Mouse (Mus musculus): Measurements from ENCODE around the gene Ethe1. TPM values are rescaled to one million over a fixed set of nuclear protein-coding genes. Genes with fewer than 3 reads are reported as not detected.

Gene Ethe1
- polyA plus RNA-seq, 1 experiment from 2014 or later = 35.6 TPM

DNA sequence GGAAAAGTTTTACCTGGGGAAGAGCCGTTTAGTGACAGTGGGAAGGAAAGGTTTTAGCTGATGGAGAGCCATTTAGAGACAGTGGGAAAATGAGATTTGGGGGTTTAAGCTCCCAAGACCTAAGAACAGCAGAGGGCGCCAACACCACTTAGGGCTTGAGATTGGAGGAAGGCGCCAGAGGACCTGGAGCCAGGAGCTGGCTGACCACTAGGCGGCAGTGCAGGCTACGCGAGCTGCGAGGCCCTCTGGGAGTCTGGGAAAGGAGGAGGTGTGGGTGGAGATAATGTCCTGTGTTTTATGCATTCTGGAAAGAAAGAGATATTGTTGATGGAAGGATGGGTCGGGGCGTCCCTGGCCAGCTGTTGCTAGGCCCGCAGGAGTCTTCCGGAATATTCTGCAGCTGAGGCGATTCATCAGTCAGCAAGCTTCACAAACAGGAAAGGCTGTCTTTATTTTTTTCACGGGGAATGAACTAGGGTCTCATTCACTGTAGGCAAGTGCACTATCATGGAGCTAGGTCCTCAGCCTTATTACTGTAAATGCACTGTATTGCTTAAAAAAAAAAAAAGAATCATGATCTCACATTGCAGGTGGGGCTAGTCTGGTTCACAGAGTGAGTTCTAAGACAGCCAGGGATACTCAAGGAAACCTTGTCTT, 13.7 kb downstream of the Ethe1 start:
- Histone ChIP-seq H3K27me3 (ENCODE audit: control insufficient read depth, insufficient read depth, low read length) (no peaks in the 10 kb centered on the region), H3K9ac (ENCODE audit: low read length) (no peak overlapping the region; the same call in 1 of the 2 replicates), H3K4me3 (replicated peaks; ENCODE audit: low read length) (peak overlapping the region; percentile 26; the same call in 1 of the 2 replicates), H3K4me1 (ENCODE audit: control insufficient read depth, insufficient read depth, low read length) (no peaks in the 10 kb centered on the region), H3K9me3 (replicated peaks; ENCODE audit: control insufficient read depth, low read length) (no peaks in the 10 kb centered on the region), H3K27ac (ENCODE audit: low read length) (no peak overlapping the region), H3K36me3 (ENCODE audit: control insufficient read depth, insufficient read depth, low read length) (no peaks in the 10 kb centered on the region), H3K4me2 (ENCODE audit: low read depth, low read length) (peak overlapping the region; percentile 51)
- 4% methylated on average over 13 of the region's 13 CpGs for WGBS
- peak; percentile 88 for ATAC-seq (ENCODE audit: insufficient read depth, low FRiP score)

GRCm38 (mm10) chr7:24605561-24605960, 18.2 kb downstream of the Ethe1 start:
- Histone ChIP-seq H3K4me2 (ENCODE audit: low read depth, low read length) (no peak overlapping the region), H3K27ac (ENCODE audit: low read length) (no peak overlapping the region), H3K27me3 (ENCODE audit: control insufficient read depth, insufficient read depth, low read length) (0 out of 2 replicates have a peak, but pooled peaks cover 6% of the 10 kb centered on the region), H3K4me3 (replicated peaks; ENCODE audit: low read length) (no peak overlapping the region), H3K36me3 (ENCODE audit: control insufficient read depth, insufficient read depth, low read length) (no peaks in the 10 kb centered on the region), H3K9me3 (replicated peaks; ENCODE audit: control insufficient read depth, low read length) (no peaks in the 10 kb centered on the region), H3K4me1 (ENCODE audit: control insufficient read depth, insufficient read depth, low read length) (peaks cover 6% of the 10 kb centered on the region; the same call in 1 of the 2 replicates), H3K9ac (ENCODE audit: low read length) (no peak overlapping the region)
- ATAC-seq (ENCODE audit: insufficient read depth, low FRiP score) = no peak
- WGBS = 74% methylated on average over 7 of the region's 7 CpGs

DNA sequence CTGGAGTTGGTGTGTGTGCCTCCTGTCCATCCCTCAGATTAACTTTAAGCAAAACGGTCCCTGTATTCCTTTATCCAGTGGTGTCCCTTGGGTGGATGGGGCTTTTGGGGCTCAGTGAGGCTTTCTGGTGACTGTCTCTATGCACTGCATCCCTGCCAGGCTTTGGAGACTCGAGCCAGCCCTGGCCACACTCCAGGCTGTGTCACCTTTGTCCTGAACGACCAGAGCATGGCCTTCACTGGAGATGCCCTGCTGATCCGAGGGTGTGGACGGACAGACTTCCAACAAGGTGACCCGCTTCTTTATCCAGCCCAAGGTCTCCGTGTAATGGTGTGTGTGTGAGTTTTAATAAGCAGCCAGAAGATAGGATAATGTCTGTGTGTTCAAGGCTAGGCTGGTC, 18.7 kb downstream of the Ethe1 start:
- Histone ChIP-seq H3K9me3 (replicated peaks; ENCODE audit: control insufficient read depth, low read length) (no peaks in the 10 kb centered on the region), H3K9ac (ENCODE audit: low read length) (0 out of 2 replicates have a peak overlapping the region, but pooled peaks have one; percentile 0), H3K4me2 (ENCODE audit: low read depth, low read length) (no peak overlapping the region), H3K27ac (ENCODE audit: low read length) (no peak overlapping the region), H3K36me3 (ENCODE audit: control insufficient read depth, insufficient read depth, low read length) (no peaks in the 10 kb centered on the region), H3K4me3 (replicated peaks; ENCODE audit: low read length) (no peak overlapping the region), H3K27me3 (ENCODE audit: control insufficient read depth, insufficient read depth, low read length) (0 out of 2 replicates have a peak, but pooled peaks cover 6% of the 10 kb centered on the region), H3K4me1 (ENCODE audit: control insufficient read depth, insufficient read depth, low read length) (peaks cover 8% of the 10 kb centered on the region; the same call in 1 of the 2 replicates)
- WGBS = 80% methylated on average over 7 of the region's 7 CpGs
- ATAC-seq (ENCODE audit: insufficient read depth, low FRiP score) = no peak

- Histone ChIP-seq H3K27me3 (ENCODE audit: control insufficient read depth, insufficient read depth, low read length) (peaks cover 12% of the 10 kb centered on the region; the same call in 1 of the 2 replicates), H3K9me3 (replicated peaks; ENCODE audit: control insufficient read depth, low read length) (no peaks in the 10 kb centered on the region), H3K4me1 (ENCODE audit: control insufficient read depth, insufficient read depth, low read length) (peaks cover 13% of the 10 kb centered on the region; the same call in 1 of the 2 replicates), H3K9ac (ENCODE audit: low read length) (no peak overlapping the region), H3K4me2 (ENCODE audit: low read depth, low read length) (no peak overlapping the region), H3K27ac (ENCODE audit: low read length) (no peak overlapping the region), H3K36me3 (ENCODE audit: control insufficient read depth, insufficient read depth, low read length) (no peaks in the 10 kb centered on the region), H3K4me3 (replicated peaks; ENCODE audit: low read length) (no peak overlapping the region)
- peak; percentile 56 for ATAC-seq (ENCODE audit: insufficient read depth, low FRiP score)
- WGBS = 47% methylated on average over 6 of the region's 6 CpGs
These were observed 20.7 kb downstream of the Ethe1 start for GRCm38 (mm10) chr7:24608017-24608416.

DNA sequence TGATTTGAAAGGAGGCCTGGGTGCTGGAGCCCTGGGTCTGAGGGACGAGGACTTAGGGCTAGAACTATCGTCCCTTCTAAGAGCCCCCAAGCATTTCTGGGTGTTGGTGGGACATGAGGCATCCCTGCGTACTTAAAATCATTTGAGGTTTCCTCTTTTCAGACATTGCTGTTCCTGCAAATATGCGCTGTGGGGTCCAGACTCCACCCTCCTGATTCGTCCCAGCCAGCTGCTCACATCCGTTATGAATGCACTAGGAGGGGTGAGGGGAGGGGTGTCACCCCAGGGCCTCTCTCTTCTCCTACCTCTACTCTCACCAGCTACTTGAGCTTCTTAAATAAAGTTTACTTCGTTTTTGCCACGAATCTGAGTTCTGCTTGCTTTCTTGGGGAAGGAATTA, 21.2 kb downstream of the Ethe1 start:
- Histone ChIP-seq H3K36me3 (ENCODE audit: control insufficient read depth, insufficient read depth, low read length) (no peaks in the 10 kb centered on the region), H3K4me2 (ENCODE audit: low read depth, low read length) (no peak overlapping the region), H3K27ac (ENCODE audit: low read length) (no peak overlapping the region), H3K4me3 (replicated peaks; ENCODE audit: low read length) (no peak overlapping the region), H3K27me3 (ENCODE audit: control insufficient read depth, insufficient read depth, low read length) (peaks cover 16% of the 10 kb centered on the region), H3K4me1 (ENCODE audit: control insufficient read depth, insufficient read depth, low read length) (peaks cover 13% of the 10 kb centered on the region; the same call in 1 of the 2 replicates), H3K9ac (ENCODE audit: low read length) (no peak overlapping the region), H3K9me3 (replicated peaks; ENCODE audit: control insufficient read depth, low read length) (no peaks in the 10 kb centered on the region)
- no peak for ATAC-seq (ENCODE audit: insufficient read depth, low FRiP score)
- 68% methylated on average over 8 of the region's 8 CpGs for WGBS

DNA sequence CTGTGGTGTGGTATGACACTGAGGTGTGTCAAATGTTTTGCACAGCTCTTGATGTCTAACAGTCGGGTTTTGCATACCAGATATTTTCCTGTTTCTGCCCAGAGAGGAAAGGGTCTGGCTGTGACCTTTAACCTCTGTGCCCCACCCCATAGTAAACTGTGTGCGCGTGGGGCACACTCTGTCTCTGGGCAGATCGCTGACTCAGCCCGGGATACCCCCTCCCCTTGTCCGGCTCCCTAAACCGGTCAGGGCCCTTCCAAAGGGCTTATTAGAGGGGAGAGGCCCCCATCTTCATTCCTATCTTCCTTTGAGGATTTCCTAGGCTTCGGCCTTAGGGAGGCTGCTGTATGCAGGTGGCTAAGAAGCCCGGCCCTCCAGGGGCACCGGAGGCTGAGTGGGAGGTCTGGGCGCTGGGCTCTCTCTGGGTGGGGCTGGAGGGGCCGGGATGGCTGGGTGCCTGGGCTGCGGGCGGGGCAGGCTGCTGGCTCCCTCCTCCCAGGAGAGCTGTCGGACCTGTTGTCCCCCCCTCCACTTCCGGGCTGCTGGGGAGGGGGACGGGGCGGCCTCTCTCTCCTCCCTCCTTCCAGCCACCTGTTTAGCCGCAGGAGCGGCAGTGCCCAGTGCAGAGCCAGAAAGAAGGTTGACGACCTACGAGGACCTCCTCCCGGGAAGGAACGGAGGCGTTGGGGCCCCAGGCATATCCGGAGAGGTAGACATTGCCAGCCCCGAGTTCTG, 23.0 kb downstream of the Ethe1 start, which contains the start of gene Phldb3:
Phldb3 (plus strand) TSS at position 620 of the 735 bp plus-strand sequence.
- Histone ChIP-seq H3K27me3 (ENCODE audit: control insufficient read depth, insufficient read depth, low read length) (peaks cover 16% of the 10 kb centered on the region), H3K4me1 (ENCODE audit: control insufficient read depth, insufficient read depth, low read length) (peaks cover 13% of the 10 kb centered on the region; the same call in 1 of the 2 replicates), H3K4me2 (ENCODE audit: low read depth, low read length) (peak within 1 kb of the TSS; percentile 89), H3K9ac (ENCODE audit: low read length) (peak within 1 kb of the TSS; percentile 80), H3K27ac (ENCODE audit: low read length) (peak within 1 kb of the TSS; percentile 83), H3K4me3 (replicated peaks; ENCODE audit: low read length) (peak within 1 kb of the TSS; percentile 63), H3K9me3 (replicated peaks; ENCODE audit: control insufficient read depth, low read length) (no peaks in the 10 kb centered on the region), H3K36me3 (ENCODE audit: control insufficient read depth, insufficient read depth, low read length) (no peaks in the 10 kb centered on the region)
- WGBS = 3% methylated on average over 27 of the region's 27 CpGs
- peak; percentile 82 for ATAC-seq (ENCODE audit: insufficient read depth, low FRiP score)

DNA sequence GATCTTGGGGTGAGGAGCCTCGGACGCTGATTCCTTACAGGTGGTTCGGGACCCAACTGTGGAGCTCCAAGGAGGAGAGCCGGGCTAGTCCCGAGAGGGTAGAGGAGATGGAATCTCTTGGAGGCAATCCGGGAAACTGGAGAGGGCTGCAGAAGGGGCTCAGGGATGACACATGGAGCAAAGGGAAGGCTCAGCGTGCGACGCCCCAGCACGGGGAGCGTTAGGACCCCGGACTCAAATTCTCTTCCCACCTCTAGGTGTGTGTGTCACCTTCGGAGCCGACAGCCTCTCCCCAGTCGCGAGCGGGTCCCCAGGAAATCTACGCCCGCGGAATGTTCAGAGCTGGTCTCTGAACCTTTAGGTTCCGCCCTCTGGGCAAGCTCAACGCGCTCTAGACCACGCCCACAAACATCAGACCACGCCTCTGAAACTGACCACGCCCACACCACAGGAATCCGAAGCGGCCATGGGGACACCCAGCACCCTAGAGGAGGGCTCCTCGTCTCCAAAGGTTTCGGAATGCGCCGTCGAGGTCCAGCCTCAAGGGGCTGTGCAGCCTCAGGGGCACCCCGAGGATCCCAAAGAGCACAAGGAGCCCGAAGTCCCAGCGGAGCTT, 23.6 kb downstream of the Ethe1 start:
- Histone ChIP-seq H3K36me3 (ENCODE audit: control insufficient read depth, insufficient read depth, low read length) (no peaks in the 10 kb centered on the region), H3K4me2 (ENCODE audit: low read depth, low read length) (peak overlapping the region; percentile 89), H3K9ac (ENCODE audit: low read length) (peak overlapping the region; percentile 80), H3K9me3 (replicated peaks; ENCODE audit: control insufficient read depth, low read length) (no peaks in the 10 kb centered on the region), H3K4me1 (ENCODE audit: control insufficient read depth, insufficient read depth, low read length) (peaks cover 13% of the 10 kb centered on the region; the same call in 1 of the 2 replicates), H3K27ac (ENCODE audit: low read length) (peak overlapping the region; percentile 83), H3K27me3 (ENCODE audit: control insufficient read depth, insufficient read depth, low read length) (peaks cover 16% of the 10 kb centered on the region), H3K4me3 (replicated peaks; ENCODE audit: low read length) (peak overlapping the region; percentile 63)
- ATAC-seq (ENCODE audit: insufficient read depth, low FRiP score) = peak; percentile 86
- WGBS = under 1% methylated on average over 36 of the region's 36 CpGs

DNA sequence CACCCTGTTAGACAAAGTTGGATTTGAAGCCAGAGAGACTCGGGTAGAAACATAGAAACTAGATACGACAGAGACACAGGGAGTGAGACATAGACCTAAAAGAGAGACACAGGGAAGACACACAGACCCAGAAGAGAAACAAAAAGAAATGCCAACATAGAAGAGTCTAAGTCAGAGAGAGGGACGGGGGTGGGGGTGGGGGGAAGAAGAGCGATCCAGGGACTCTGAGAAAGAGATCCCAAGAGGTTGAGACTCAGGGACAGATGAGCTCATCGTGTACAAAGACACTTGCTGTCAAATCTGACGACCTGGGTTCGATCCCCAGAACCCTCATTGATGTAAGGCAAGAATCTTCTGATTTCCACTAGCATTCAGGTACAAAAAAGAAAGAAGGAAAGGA, 24.4 kb downstream of the Ethe1 start:
- H3K27ac ChIP-seq (ENCODE audit: low read length) = peak overlapping the region; percentile 38; the same call in 1 of the 2 replicates
- peak overlapping the region; percentile 80 for H3K9ac ChIP-seq (ENCODE audit: low read length)
- peak overlapping the region; percentile 63 for H3K4me3 ChIP-seq (replicated peaks; ENCODE audit: low read length)
- WGBS = 15% methylated on average over 7 of the region's 7 CpGs
- H3K4me1 ChIP-seq (ENCODE audit: control insufficient read depth, insufficient read depth, low read length) = peaks cover 13% of the 10 kb centered on the region; the same call in 1 of the 2 replicates
- peak overlapping the region; percentile 89 for H3K4me2 ChIP-seq (ENCODE audit: low read depth, low read length)
- ATAC-seq (ENCODE audit: insufficient read depth, low FRiP score) = no peak
- no peaks in the 10 kb centered on the region for H3K36me3 ChIP-seq (ENCODE audit: control insufficient read depth, insufficient read depth, low read length)
- H3K27me3 ChIP-seq (ENCODE audit: control insufficient read depth, insufficient read depth, low read length) = peaks cover 16% of the 10 kb centered on the region
- H3K9me3 ChIP-seq (replicated peaks; ENCODE audit: control insufficient read depth, low read length) = no peaks in the 10 kb centered on the region
